In genomic region chr12:55313901-55314300, GRCm38 (mm10) we compare ENCODE assay signal across 11 mouse cellular contexts. TPM values are rescaled to one million over a fixed set of nuclear protein-coding genes. Genes with fewer than 3 reads are reported as not detected.
DNase-seq lines count a peak whose midpoint lies in the region; ATAC-seq and TF ChIP-seq lines count a peak whose summit lies in the region.
"Had no signal": no experiment of that assay in that cellular context is flagged by ENCODE, and none has a peak within 500 bp of the region (broad histone marks: within the 10 kb centered on the region; RNA-seq: fewer than 3 reads in every experiment).

No protein-coding gene starts in this region.

- TF ChIP-seq CTCF in layer of hippocampus, adult 2 months (conservative IDR thresholded peaks at IDR 0.05) = peak; percentile 45

- H3K4me3 ChIP-seq in layer of hippocampus, adult 2 months = no peak overlapping the region
- H3K4me3 ChIP-seq: forebrain, embryonic 10.5 days had no signal

- H3K27ac ChIP-seq in layer of hippocampus, adult 2 months = no peak overlapping the region
- H3K27ac ChIP-seq: forebrain, embryonic 10.5 days had no signal

- peak; percentile 60 for ATAC-seq in megakaryocyte-erythroid progenitor cell, adult 5-6 weeks (replicated peaks; ENCODE audit: low FRiP score, low TSS enrichment, poor library complexity, severe bottlenecking)

- DNase-seq in layer of hippocampus, adult 2 months (ENCODE audit: low spot score in 2 of 2) = no peak
- DNase-seq in layer of hippocampus, adult 11-12 months (ENCODE audit: low spot score) = no peak
- DNase-seq in B cell, adult 2 months = peak; percentile 4 to 10
- DNase-seq in NIH3T3 (ENCODE audit: low read depth) = peak; percentile 10
- no peak for DNase-seq in left cerebral cortex, adult 11 months (ENCODE audit: low spot score)
- DNase-seq in adrenal gland, postnatal 10 days = no peak
- DNase-seq: adrenal gland, postnatal 14 days; cerebellum, adult 11-12 months; lung, adult 18-20 months had no signal

RNA-seq across cellular contexts. Expression of gene Ppp2r3c, which starts 11.1 kb away (rescaled TPM):
- total RNA-seq in layer of hippocampus, adult 2 months (2021) = 10 to 100 TPM; 12.8 to 16.2 TPM
- total RNA-seq in megakaryocyte-erythroid progenitor cell, adult 5-6 weeks (2014; fragmentation: Nextera tagmentation) = 29.6 and 36.6 TPM in 2 replicates
- total RNA-seq in megakaryocyte-erythroid progenitor cell, adult 5-6 weeks (2017) = 24.5 and 28.1 TPM in 2 replicates
- 10 to 100 TPM; 11.7 to 11.8 TPM for total RNA-seq in adrenal gland, postnatal 10 days (2021)

RNA-seq across cellular contexts. Expression of gene 1110008L16Rik, which starts 14.5 kb away (rescaled TPM):
- 1 to 10 TPM; 9.3 to 9.7 TPM for total RNA-seq in layer of hippocampus, adult 2 months (2021)
- total RNA-seq in megakaryocyte-erythroid progenitor cell, adult 5-6 weeks (2014; fragmentation: Nextera tagmentation) = 31.6 and 45.5 TPM in 2 replicates
- total RNA-seq in megakaryocyte-erythroid progenitor cell, adult 5-6 weeks (2017) = 40.3 and 47.5 TPM in 2 replicates
- total RNA-seq in adrenal gland, postnatal 10 days (2021) = 10 to 100 TPM; 15.5 to 16.8 TPM

Comparison
In these comparisons a context has a peak if more than half of its experiments do, and no peak if none do; other contexts are left out.
1. DNase-seq: peak in B cell, adult 2 months (2 of 2) and NIH3T3 (single experiment); none in layer of hippocampus, adult 2 months (0 of 2), layer of hippocampus, adult 11-12 months (single experiment), left cerebral cortex, adult 11 months (single experiment) and adrenal gland, postnatal 10 days (single experiment).